Mouse (Mus musculus): ENCODE results near the gene Mael.

GRCm38 (mm10) chr1:166168017-166168416, 70.5 kb downstream of the Mael start:
- TF ChIP-seq EP300 (optimal IDR thresholded peaks at IDR 0.05) (no peak), CTCF (IDR thresholded peaks at IDR 0.05; ENCODE audit: low read depth) (no peak)
